11 mouse cellular contexts compared by ENCODE assay signal in the genomic region with DNA sequence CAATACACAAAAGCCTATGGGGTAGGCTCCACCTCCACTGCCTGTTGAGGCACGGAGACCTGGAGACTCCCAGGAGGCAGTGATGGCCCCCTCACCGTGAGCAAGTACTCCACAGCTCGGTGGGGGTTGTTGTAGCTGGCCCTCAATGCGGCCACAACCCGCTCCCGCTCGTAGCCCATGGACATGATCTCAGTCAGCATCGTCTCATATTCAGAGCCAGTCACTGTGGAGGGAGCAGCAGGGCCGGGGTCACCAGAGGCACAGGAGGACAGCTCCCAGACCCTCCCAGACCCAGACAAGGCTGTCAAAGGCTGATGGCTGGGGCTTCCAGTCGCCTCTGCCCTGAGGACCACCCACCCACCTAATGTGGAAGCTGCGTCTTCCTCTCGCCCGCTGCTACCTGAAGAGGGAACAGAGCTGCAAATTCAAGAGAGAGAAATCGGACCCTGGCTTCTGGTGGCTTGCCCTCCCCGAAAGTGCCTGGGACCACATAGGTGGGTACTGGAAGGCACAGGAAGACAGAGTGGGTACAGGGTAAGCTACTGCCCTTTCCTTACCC. TPM values are rescaled to one million over a fixed set of nuclear protein-coding genes. Genes with fewer than 3 reads are reported as not detected.
DNase-seq lines count a peak whose midpoint lies in the region; ATAC-seq and TF ChIP-seq lines count a peak whose summit lies in the region.
"Had no signal": no experiment of that assay in that cellular context is flagged by ENCODE, and none has a peak within 500 bp of the region (broad histone marks: within the 10 kb centered on the region; RNA-seq: fewer than 3 reads in every experiment).

No protein-coding gene starts in this region.

- no peak overlapping the region for H3K4me2 ChIP-seq in forebrain, embryonic 16.5 days (ENCODE audit: low read length)
- H3K4me2 ChIP-seq in kidney, embryonic 15.5 days: no peak overlapping the region
- no peak overlapping the region for H3K4me2 ChIP-seq in embryonic facial prominence, embryonic 12.5 days (replicated peaks)
- H3K4me2 ChIP-seq in liver, embryonic 11.5 days: peak overlapping the region; percentile 67

- 90% methylated on average over 15 of the region's 15 CpGs for WGBS in forebrain, embryonic 10.5 days
- 84% methylated on average over 15 of the region's 15 CpGs for WGBS in forebrain, embryonic 16.5 days
- 59% methylated on average over 15 of the region's 15 CpGs for WGBS in kidney, embryonic 15.5 days
- WGBS in embryonic facial prominence, embryonic 12.5 days: 77% methylated on average over 15 of the region's 15 CpGs
- 79% methylated on average over 15 of the region's 15 CpGs for WGBS in liver, embryonic 11.5 days
- 96% methylated on average over 15 of the region's 15 CpGs for WGBS in thymus, adult 2 months

- H3K27me3 ChIP-seq in forebrain, embryonic 10.5 days (ENCODE audit: poor library complexity, severe bottlenecking): no peaks in the 10 kb centered on the region
- no peaks in the 10 kb centered on the region for H3K27me3 ChIP-seq in forebrain, embryonic 16.5 days (replicated peaks; ENCODE audit: control insufficient read depth, insufficient read depth, low read length)
- no peaks in the 10 kb centered on the region for H3K27me3 ChIP-seq in kidney, embryonic 15.5 days
- H3K27me3 ChIP-seq in embryonic facial prominence, embryonic 12.5 days: no peaks in the 10 kb centered on the region
- H3K27me3 ChIP-seq in liver, embryonic 11.5 days (replicated peaks; ENCODE audit: control insufficient read depth, insufficient read depth, low read length): no peaks in the 10 kb centered on the region
- H3K27me3 ChIP-seq in thymus, adult 2 months (ENCODE audit: control insufficient read depth, insufficient read depth, low read length): no peaks in the 10 kb centered on the region

- TF ChIP-seq POLR2A in thymus, adult 2 months (IDR thresholded peaks at IDR 0.05; ENCODE audit: control insufficient read depth, extremely low read depth, insufficient read depth, low read length, poor library complexity): no peak

- H3K27ac ChIP-seq in forebrain, embryonic 10.5 days: 0 out of 2 replicates have a peak overlapping the region, but pooled peaks have one; percentile 20
- no peak overlapping the region for H3K27ac ChIP-seq in forebrain, embryonic 16.5 days (ENCODE audit: low read length)
- H3K27ac ChIP-seq in kidney, embryonic 15.5 days: peak overlapping the region; percentile 68
- peak overlapping the region; percentile 79; the same call in 1 of the 2 replicates for H3K27ac ChIP-seq in embryonic facial prominence, embryonic 12.5 days
- peak overlapping the region; percentile 54 for H3K27ac ChIP-seq in liver, embryonic 11.5 days (ENCODE audit: low read depth, low read length)
- no peak overlapping the region for H3K27ac ChIP-seq in thymus, adult 2 months (ENCODE audit: control insufficient read depth, insufficient read depth, low read length)

- no peak for DNase-seq in forebrain, embryonic 10.5 days (ENCODE audit: extremely low spot score, low spot score)
- DNase-seq in kidney, postnatal 25 days: no peak
- no peak for DNase-seq in liver, embryonic 11.5 days (ENCODE audit: low spot score)
- DNase-seq in thymus, adult 2 months: no peak
- no peak for DNase-seq in gastrocnemius, postnatal 14 days
- DNase-seq: kidney, adult 2 months; lung, adult 18-20 months had no signal

- no peak overlapping the region for H3K9ac ChIP-seq in forebrain, embryonic 16.5 days (replicated peaks; ENCODE audit: low read depth, low read length)
- H3K9ac ChIP-seq in kidney, embryonic 15.5 days: no peak overlapping the region
- peak overlapping the region; percentile 6; the same call in 1 of the 2 replicates for H3K9ac ChIP-seq in embryonic facial prominence, embryonic 12.5 days
- H3K9ac ChIP-seq in liver, embryonic 11.5 days (ENCODE audit: low read depth, low read length): peak overlapping the region; percentile 41

- peaks cover 62% of the 10 kb centered on the region for H3K4me1 ChIP-seq in forebrain, embryonic 10.5 days
- peaks cover 41% of the 10 kb centered on the region for H3K4me1 ChIP-seq in forebrain, embryonic 16.5 days (replicated peaks; ENCODE audit: control insufficient read depth, insufficient read depth, low read length)
- H3K4me1 ChIP-seq in kidney, embryonic 15.5 days: peaks cover 65% of the 10 kb centered on the region
- peaks cover 32% of the 10 kb centered on the region for H3K4me1 ChIP-seq in embryonic facial prominence, embryonic 12.5 days
- peaks cover 50% of the 10 kb centered on the region for H3K4me1 ChIP-seq in liver, embryonic 11.5 days (replicated peaks; ENCODE audit: control insufficient read depth, insufficient read depth, low read length)
- H3K4me1 ChIP-seq in thymus, adult 2 months (replicated peaks; ENCODE audit: control insufficient read depth, insufficient read depth, low read length): peaks cover 4% of the 10 kb centered on the region

- no peak for TF ChIP-seq CTCF in thymus, adult 2 months (IDR thresholded peaks at IDR 0.05; ENCODE audit: borderline replicate concordance, control insufficient read depth, extremely low read depth, insufficient read depth, low read length, poor library complexity)

- ATAC-seq in forebrain, embryonic 16.5 days: no peak
- ATAC-seq in kidney, embryonic 15.5 days (replicated peaks; ENCODE audit: low FRiP score): no peak
- no peak for ATAC-seq in embryonic facial prominence, embryonic 12.5 days (ENCODE audit: insufficient number of reproducible peaks, insufficient read depth, low FRiP score, low TSS enrichment)
- ATAC-seq in liver, embryonic 11.5 days (replicated peaks; ENCODE audit: low FRiP score): no peak; the same call in 1 of the 2 replicates
- ATAC-seq: activated CD4-positive, CD25-positive, alpha-beta regulatory T cell, adult 4 months had no signal

- intact Hi-C loops in gastrocnemius, postnatal 14 days (cut with DNase I; ENCODE audit: low total_unique reads): no loop called here

- H3K36me3 ChIP-seq in forebrain, embryonic 10.5 days (replicated peaks): peaks cover 80% of the 10 kb centered on the region
- H3K36me3 ChIP-seq in forebrain, embryonic 16.5 days (ENCODE audit: control insufficient read depth, insufficient read depth): peaks cover 28% of the 10 kb centered on the region
- peaks cover 77% of the 10 kb centered on the region for H3K36me3 ChIP-seq in kidney, embryonic 15.5 days
- H3K36me3 ChIP-seq in embryonic facial prominence, embryonic 12.5 days: peaks cover 73% of the 10 kb centered on the region
- H3K36me3 ChIP-seq in liver, embryonic 11.5 days (ENCODE audit: control insufficient read depth, insufficient read depth, low read length): peaks cover 50% of the 10 kb centered on the region
- H3K36me3 ChIP-seq in thymus, adult 2 months (ENCODE audit: control insufficient read depth, insufficient read depth, low read length): peaks cover 46% of the 10 kb centered on the region

- H3K4me3 ChIP-seq in forebrain, embryonic 10.5 days: peak overlapping the region; percentile 5; the same call in 1 of the 2 replicates
- H3K4me3 ChIP-seq in forebrain, embryonic 16.5 days (replicated peaks; ENCODE audit: low read length): no peak overlapping the region
- no peak overlapping the region for H3K4me3 ChIP-seq in kidney, embryonic 15.5 days (replicated peaks)
- H3K4me3 ChIP-seq in embryonic facial prominence, embryonic 12.5 days: no peak overlapping the region
- peak overlapping the region; percentile 34 for H3K4me3 ChIP-seq in liver, embryonic 11.5 days (ENCODE audit: low read depth, low read length)
- no peak overlapping the region for H3K4me3 ChIP-seq in thymus, adult 2 months (ENCODE audit: control insufficient read depth, insufficient read depth, low read length)

- H3K9me3 ChIP-seq in forebrain, embryonic 10.5 days: no peaks in the 10 kb centered on the region
- H3K9me3 ChIP-seq in forebrain, embryonic 16.5 days (ENCODE audit: control insufficient read depth, low read length): no peaks in the 10 kb centered on the region
- H3K9me3 ChIP-seq in kidney, embryonic 15.5 days (replicated peaks): no peaks in the 10 kb centered on the region
- no peaks in the 10 kb centered on the region for H3K9me3 ChIP-seq in embryonic facial prominence, embryonic 12.5 days
- H3K9me3 ChIP-seq in liver, embryonic 11.5 days (ENCODE audit: control insufficient read depth, low read length): no peaks in the 10 kb centered on the region

RNA-seq across cellular contexts. Expression of a gene that starts 2.5 kb away (rescaled TPM):
- 130 and 137 TPM in 2 replicates for polyA plus RNA-seq in forebrain, embryonic 10.5 days (2016; fragmentation: Nextera tagmentation; extraction: Ambion mirVana)
- polyA plus RNA-seq in forebrain, embryonic 16.5 days (2015; fragmentation: Nextera tagmentation; extraction: Ambion mirVana): 84.8 and 86.5 TPM in 2 replicates
- polyA plus RNA-seq in kidney, embryonic 15.5 days (2015; fragmentation: Nextera tagmentation; extraction: Ambion mirVana): 112 and 122 TPM in 2 replicates
- polyA plus RNA-seq in embryonic facial prominence, embryonic 12.5 days (2016; fragmentation: Nextera tagmentation; extraction: Ambion mirVana): 96.0 TPM in 2 replicates
- polyA plus RNA-seq in liver, embryonic 11.5 days (2014; fragmentation: Nextera tagmentation; extraction: Ambion mirVana): 188 and 191 TPM in 2 replicates
- polyA plus RNA-seq in thymus, adult 2 months (2012; rRNA removed): 109 and 117 TPM in 2 replicates
- 100 to 1,000 TPM; 122 to 124 TPM for total RNA-seq in gastrocnemius, postnatal 14 days (2021)

RNA-seq across cellular contexts. Expression of a gene that starts 6.7 kb away (rescaled TPM):
- 49.1 and 49.6 TPM in 2 replicates for polyA plus RNA-seq in forebrain, embryonic 10.5 days (2016; fragmentation: Nextera tagmentation; extraction: Ambion mirVana)
- polyA plus RNA-seq in forebrain, embryonic 16.5 days (2015; fragmentation: Nextera tagmentation; extraction: Ambion mirVana): 31.3 and 34.3 TPM in 2 replicates
- polyA plus RNA-seq in kidney, embryonic 15.5 days (2015; fragmentation: Nextera tagmentation; extraction: Ambion mirVana): 52.6 and 53.0 TPM in 2 replicates
- polyA plus RNA-seq in embryonic facial prominence, embryonic 12.5 days (2016; fragmentation: Nextera tagmentation; extraction: Ambion mirVana): 46.7 and 46.8 TPM in 2 replicates
- polyA plus RNA-seq in liver, embryonic 11.5 days (2014; fragmentation: Nextera tagmentation; extraction: Ambion mirVana): 87.8 and 90.6 TPM in 2 replicates
- 52.9 and 60.6 TPM in 2 replicates for polyA plus RNA-seq in thymus, adult 2 months (2012; rRNA removed)
- 10 to 100 TPM; 28.4 to 28.8 TPM for total RNA-seq in gastrocnemius, postnatal 14 days (2021)

RNA-seq across cellular contexts. Expression of a gene that starts 8.7 kb away (rescaled TPM):
- polyA plus RNA-seq in forebrain, embryonic 10.5 days (2016; fragmentation: Nextera tagmentation; extraction: Ambion mirVana): 735 and 764 TPM in 2 replicates
- polyA plus RNA-seq in forebrain, embryonic 16.5 days (2015; fragmentation: Nextera tagmentation; extraction: Ambion mirVana): 610 and 631 TPM in 2 replicates
- 1,039 and 1,041 TPM in 2 replicates for polyA plus RNA-seq in kidney, embryonic 15.5 days (2015; fragmentation: Nextera tagmentation; extraction: Ambion mirVana)
- 919 and 944 TPM in 2 replicates for polyA plus RNA-seq in embryonic facial prominence, embryonic 12.5 days (2016; fragmentation: Nextera tagmentation; extraction: Ambion mirVana)
- polyA plus RNA-seq in liver, embryonic 11.5 days (2014; fragmentation: Nextera tagmentation; extraction: Ambion mirVana): 860 and 893 TPM in 2 replicates
- polyA plus RNA-seq in thymus, adult 2 months (2012; rRNA removed): 182 and 186 TPM in 2 replicates
- 100 to 1,000 TPM; 197 to 229 TPM for total RNA-seq in gastrocnemius, postnatal 14 days (2021)

RNA-seq across cellular contexts. Expression of a gene that starts 15.4 kb away (rescaled TPM):
- 2.9 and 3.5 TPM in 2 replicates for polyA plus RNA-seq in forebrain, embryonic 10.5 days (2016; fragmentation: Nextera tagmentation; extraction: Ambion mirVana)
- 8.2 and 8.7 TPM in 2 replicates for polyA plus RNA-seq in forebrain, embryonic 16.5 days (2015; fragmentation: Nextera tagmentation; extraction: Ambion mirVana)
- polyA plus RNA-seq in kidney, embryonic 15.5 days (2015; fragmentation: Nextera tagmentation; extraction: Ambion mirVana): 6.3 and 7.0 TPM in 2 replicates
- 5.3 and 5.5 TPM in 2 replicates for polyA plus RNA-seq in embryonic facial prominence, embryonic 12.5 days (2016; fragmentation: Nextera tagmentation; extraction: Ambion mirVana)
- polyA plus RNA-seq in liver, embryonic 11.5 days (2014; fragmentation: Nextera tagmentation; extraction: Ambion mirVana): 4.5 and 4.9 TPM in 2 replicates
- polyA plus RNA-seq in thymus, adult 2 months (2012; rRNA removed): 2.2 TPM in 2 replicates
- 1 to 10 TPM; 6.0 to 7.2 TPM for total RNA-seq in gastrocnemius, postnatal 14 days (2021)

RNA-seq across cellular contexts. Expression of a gene that starts 18.8 kb away (rescaled TPM):
- polyA plus RNA-seq in forebrain, embryonic 10.5 days (2016; fragmentation: Nextera tagmentation; extraction: Ambion mirVana): 143 and 144 TPM in 2 replicates
- 126 TPM in 2 replicates for polyA plus RNA-seq in forebrain, embryonic 16.5 days (2015; fragmentation: Nextera tagmentation; extraction: Ambion mirVana)
- polyA plus RNA-seq in kidney, embryonic 15.5 days (2015; fragmentation: Nextera tagmentation; extraction: Ambion mirVana): 102 and 103 TPM in 2 replicates
- polyA plus RNA-seq in embryonic facial prominence, embryonic 12.5 days (2016; fragmentation: Nextera tagmentation; extraction: Ambion mirVana): 106 and 108 TPM in 2 replicates
- 130 TPM in 2 replicates for polyA plus RNA-seq in liver, embryonic 11.5 days (2014; fragmentation: Nextera tagmentation; extraction: Ambion mirVana)
- 93.5 and 103 TPM in 2 replicates for polyA plus RNA-seq in thymus, adult 2 months (2012; rRNA removed)
- total RNA-seq in gastrocnemius, postnatal 14 days (2021): 10 to 100 TPM; 24.8 to 25.5 TPM

Comparison
In these comparisons a context has a peak if more than half of its experiments do, and no peak if none do; other contexts are left out.
1. H3K27ac ChIP-seq: peak in forebrain, embryonic 10.5 days (single experiment), kidney, embryonic 15.5 days (single experiment), embryonic facial prominence, embryonic 12.5 days (single experiment) and liver, embryonic 11.5 days (single experiment); none in forebrain, embryonic 16.5 days (single experiment) and thymus, adult 2 months (single experiment).
2. H3K4me3 ChIP-seq: peak in forebrain, embryonic 10.5 days (single experiment) and liver, embryonic 11.5 days (single experiment); none in forebrain, embryonic 16.5 days (single experiment), kidney, embryonic 15.5 days (single experiment), embryonic facial prominence, embryonic 12.5 days (single experiment) and thymus, adult 2 months (single experiment).
3. H3K9ac ChIP-seq: peak in embryonic facial prominence, embryonic 12.5 days (single experiment) and liver, embryonic 11.5 days (single experiment); none in forebrain, embryonic 16.5 days (single experiment) and kidney, embryonic 15.5 days (single experiment).